Mouse (Mus musculus) embryonic facial prominence, embryonic 15.5 days (tissue): ENCODE data around the gene Adamtsl3. TPM values are rescaled to one million over a fixed set of nuclear protein-coding genes. Genes with fewer than 3 reads are reported as not detected.
"Not testable (repeated sequence)": the region's sequence is repeated elsewhere in the genome, so short reads cannot be mapped to it uniquely, and the experiment has no call there.

Source experiments
- ATAC-seq: fragments of 200-750 bp; cut with Nextera tagmentation; 2 replicates; pipeline ENCODE4 v1.8.0; 2017; ENCODE audit warnings: low read depth, moderate TSS enrichment; ENCODE audit not compliant: insufficient number of reproducible peaks, low FRiP score, low TSS enrichment
- H3K27ac ChIP-seq: fragments of 300-500 bp; sonication (generic); replicated peaks from 2 replicates; pipeline ENCODE4 v1.5.1; 2015; ENCODE audit warnings: mild to moderate bottlenecking, inconsistent platforms
- H3K27me3 ChIP-seq: fragments of 300-500 bp; sonication (generic); 2 replicates; pipeline ENCODE4 v1.6.1; 2015; ENCODE audit warnings: inconsistent platforms
- H3K36me3 ChIP-seq: fragments of 300-500 bp; sonication (generic); 2 replicates; pipeline ENCODE4 v1.6.1; 2015; ENCODE audit warnings: mild to moderate bottlenecking, inconsistent platforms
- H3K4me1 ChIP-seq: fragments of 300-500 bp; sonication (generic); 2 replicates; pipeline ENCODE4 v1.6.1; 2015; ENCODE audit warnings: inconsistent platforms
- H3K4me2 ChIP-seq: fragments of 300-500 bp; sonication (generic); replicated peaks from 2 replicates; pipeline ENCODE4 v1.6.1; 2015; ENCODE audit warnings: mild to moderate bottlenecking, inconsistent platforms
- H3K4me3 ChIP-seq: fragments of 300-500 bp; sonication (generic); replicated peaks from 2 replicates; pipeline ENCODE4 v1.5.1; 2015; ENCODE audit warnings: mild to moderate bottlenecking, inconsistent platforms
- H3K9ac ChIP-seq: fragments of 300-500 bp; sonication (generic); 2 replicates; pipeline ENCODE4 v1.6.1; 2015; ENCODE audit warnings: inconsistent platforms
- H3K9me3 ChIP-seq: fragments of 300-500 bp; sonication (generic); replicated peaks from 2 replicates; pipeline ENCODE4 v1.6.1; 2016; ENCODE audit warnings: inconsistent platforms
- WGBS: fragments of 180-500 bp; shearing (Covaris S2); methylation state at CpG from one replicate; pipeline ENCODE4 v1.1.7; 2015; 5-methylcytosine and 5-hydroxymethylcytosine counted together
- polyA plus RNA-seq: library from polyadenylated mRNA; unstranded; fragments of >200 nt; fragmentation: Nextera tagmentation; extraction: Ambion mirVana; gene quantifications from 2 replicates; pipeline ENCODE4 v1.2.1, GENCODE M21; 2015

Adamtsl3 gene
- polyA plus RNA-seq, 1 experiment from 2014 or later = 3.4 TPM

DNA sequence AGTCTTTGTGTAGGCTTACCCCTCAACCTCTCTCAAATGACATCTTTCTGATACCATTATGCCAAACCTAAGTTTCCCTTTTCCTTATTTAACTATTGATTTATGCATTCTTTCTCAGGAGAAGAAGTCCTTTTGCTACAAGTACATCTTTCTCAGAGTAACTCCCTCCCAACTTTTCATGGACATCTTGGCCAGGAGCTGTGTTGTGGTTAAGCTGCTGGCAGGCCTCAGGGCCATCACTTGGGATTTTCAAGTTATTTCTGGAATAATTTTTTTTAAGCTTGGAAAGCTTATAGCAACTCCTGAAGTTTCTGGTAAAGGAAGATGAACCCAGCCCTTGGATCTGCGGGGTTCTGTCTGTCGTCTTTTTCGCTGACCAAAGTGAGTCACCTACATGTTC is 51.6 kb downstream of the Adamtsl3 start:
- Histone ChIP-seq H3K4me3 (no peak overlapping the region), H3K27me3 (no peaks in the 10 kb centered on the region), H3K4me1 (no peaks in the 10 kb centered on the region), H3K27ac (no peak overlapping the region), H3K36me3 (no peaks in the 10 kb centered on the region), H3K9ac (no peak overlapping the region), H3K9me3 (no peaks in the 10 kb centered on the region), H3K4me2 (no peak overlapping the region)
- WGBS = 86% methylated on average over 3 of the region's 3 CpGs
- ATAC-seq = no peak

DNA sequence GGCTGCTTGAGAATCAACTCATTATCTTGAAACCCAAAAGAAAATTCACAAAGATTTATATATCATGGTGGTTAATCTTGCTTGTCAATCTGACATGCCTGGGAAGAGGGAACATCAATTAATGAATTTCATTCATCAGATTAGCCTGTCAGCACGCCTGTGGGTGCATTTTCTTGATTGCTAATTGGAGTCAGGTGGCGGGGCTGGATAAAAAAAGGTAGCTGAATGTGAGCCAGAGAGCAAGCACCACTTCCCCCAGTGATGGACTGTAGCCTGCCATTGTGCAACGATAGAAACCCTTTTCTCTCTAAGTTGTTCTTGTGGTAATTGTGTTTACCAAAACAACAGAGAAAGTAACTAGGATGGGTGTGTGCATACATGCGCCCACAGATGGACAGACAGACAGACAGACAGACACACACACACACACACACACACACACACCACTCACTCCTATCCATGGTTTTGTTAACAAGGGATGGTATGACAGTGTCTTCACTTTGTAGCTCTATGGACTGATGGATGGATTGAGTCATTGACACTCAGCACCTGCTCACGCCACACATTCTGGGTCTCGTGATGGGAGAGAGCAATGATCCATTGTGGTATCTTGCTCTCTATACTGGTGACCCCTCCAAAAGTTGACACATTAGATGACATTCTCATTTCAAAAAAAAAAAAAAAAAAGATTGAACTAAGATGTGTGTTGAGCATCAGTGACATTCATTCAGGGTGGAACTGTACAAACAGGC is 59.1 kb downstream of the Adamtsl3 start:
- Histone ChIP-seq H3K27ac (no peak overlapping the region), H3K4me2 (no peak overlapping the region), H3K36me3 (no peaks in the 10 kb centered on the region), H3K4me1 (no peaks in the 10 kb centered on the region), H3K4me3 (no peak overlapping the region), H3K9me3 (no peaks in the 10 kb centered on the region), H3K9ac (no peak overlapping the region), H3K27me3 (peaks cover 3% of the 10 kb centered on the region; the same call in 1 of the 2 replicates)
- WGBS = 57% methylated on average over 6 of the region's 6 CpGs
- ATAC-seq = no peak

DNA sequence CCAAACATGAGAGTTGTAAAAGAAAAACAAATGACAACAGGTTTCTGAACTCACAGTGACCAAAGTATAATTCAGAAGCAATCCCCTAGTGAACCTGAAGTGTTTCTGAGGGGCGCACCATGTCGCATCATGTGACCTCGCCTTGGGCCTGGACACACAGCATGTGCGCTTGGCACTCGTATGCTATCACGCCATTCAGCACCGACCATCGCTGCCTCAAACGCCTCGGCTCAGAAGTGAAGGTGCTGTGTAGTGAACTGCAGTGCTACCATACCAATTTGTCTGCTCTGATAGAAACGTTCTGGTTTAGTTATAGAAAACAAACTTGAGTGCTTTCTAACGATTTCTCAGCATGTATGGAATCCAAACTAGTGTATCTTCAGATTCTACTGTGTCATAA is 59.7 kb downstream of the Adamtsl3 start:
- ATAC-seq = no peak
- Histone ChIP-seq H3K4me1 (no peaks in the 10 kb centered on the region), H3K4me2 (no peak overlapping the region), H3K9ac (no peak overlapping the region), H3K27ac (no peak overlapping the region), H3K4me3 (no peak overlapping the region), H3K9me3 (no peaks in the 10 kb centered on the region), H3K36me3 (no peaks in the 10 kb centered on the region), H3K27me3 (peaks cover 3% of the 10 kb centered on the region; the same call in 1 of the 2 replicates)
- WGBS = 88% methylated on average over 12 of the region's 12 CpGs

DNA sequence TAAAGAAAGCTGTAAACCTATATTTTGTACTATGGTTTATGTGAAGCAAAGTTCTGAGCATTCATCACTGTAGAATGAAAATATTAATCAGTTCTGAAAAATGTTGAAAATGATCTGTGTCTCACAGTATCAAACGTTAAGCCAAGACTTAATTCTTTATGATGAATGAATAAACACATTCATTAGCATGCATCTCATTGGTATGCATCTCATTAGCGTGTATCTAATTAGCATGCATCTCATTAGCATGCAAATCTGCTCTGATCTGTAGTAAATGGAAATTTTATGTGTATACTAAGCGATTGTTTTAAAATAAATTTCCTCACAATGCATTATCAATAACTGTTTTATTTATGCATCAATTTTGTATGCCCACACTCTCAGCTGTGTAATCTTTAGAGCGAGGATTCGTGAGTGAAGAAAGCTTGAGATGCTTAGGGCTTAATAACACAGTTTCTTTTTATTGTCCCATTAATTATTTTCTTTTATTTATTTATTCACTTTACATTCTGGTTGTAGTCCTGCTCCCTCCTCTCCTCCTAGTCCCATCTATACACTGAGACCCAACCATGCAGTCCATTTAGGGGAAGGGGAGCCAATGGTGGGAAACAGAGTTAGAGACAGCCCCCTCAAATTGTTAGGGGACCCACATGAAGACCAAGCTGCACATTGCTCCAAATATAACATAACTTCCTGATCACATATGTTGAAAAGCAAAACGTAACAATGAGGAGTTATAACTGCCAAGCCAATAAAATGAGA is 60.4 kb downstream of the Adamtsl3 start:
- no peaks in the 10 kb centered on the region for H3K4me1 ChIP-seq
- no peak for ATAC-seq
- no peak overlapping the region for H3K4me3 ChIP-seq
- H3K9me3 ChIP-seq = no peaks in the 10 kb centered on the region
- no peak overlapping the region for H3K9ac ChIP-seq
- no peaks in the 10 kb centered on the region for H3K36me3 ChIP-seq
- no peak overlapping the region for H3K27ac ChIP-seq
- WGBS = 75% methylated on average over 6 of the region's 6 CpGs
- no peak overlapping the region for H3K4me2 ChIP-seq
- H3K27me3 ChIP-seq = peaks cover 3% of the 10 kb centered on the region; the same call in 1 of the 2 replicates

DNA sequence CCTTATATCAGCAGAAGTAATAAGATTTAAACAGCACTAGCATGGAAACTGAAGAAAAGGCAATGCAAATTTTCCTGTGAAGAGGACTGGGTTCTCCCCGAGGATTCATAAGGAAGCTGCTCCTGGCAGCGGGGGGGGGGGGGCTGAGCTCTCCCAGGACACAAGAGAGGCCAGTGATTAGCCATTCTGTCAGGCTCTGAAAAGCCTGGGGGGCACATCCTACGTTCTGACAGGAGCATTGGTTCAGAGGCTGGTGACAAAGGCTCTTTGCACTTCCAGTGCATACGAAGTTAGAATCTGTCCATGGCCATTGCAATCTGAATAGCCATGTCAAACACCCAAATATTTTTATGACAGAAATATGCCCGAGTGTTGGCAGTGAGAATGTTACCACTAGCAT is 61.4 kb downstream of the Adamtsl3 start:
- Histone ChIP-seq H3K27ac (no peak overlapping the region), H3K36me3 (no peaks in the 10 kb centered on the region), H3K9me3 (no peaks in the 10 kb centered on the region), H3K27me3 (peaks cover 3% of the 10 kb centered on the region; the same call in 1 of the 2 replicates), H3K4me3 (no peak overlapping the region), H3K9ac (no peak overlapping the region), H3K4me1 (no peaks in the 10 kb centered on the region), H3K4me2 (no peak overlapping the region)
- 21% methylated on average over 3 of the region's 5 CpGs for WGBS
- ATAC-seq = no peak

DNA sequence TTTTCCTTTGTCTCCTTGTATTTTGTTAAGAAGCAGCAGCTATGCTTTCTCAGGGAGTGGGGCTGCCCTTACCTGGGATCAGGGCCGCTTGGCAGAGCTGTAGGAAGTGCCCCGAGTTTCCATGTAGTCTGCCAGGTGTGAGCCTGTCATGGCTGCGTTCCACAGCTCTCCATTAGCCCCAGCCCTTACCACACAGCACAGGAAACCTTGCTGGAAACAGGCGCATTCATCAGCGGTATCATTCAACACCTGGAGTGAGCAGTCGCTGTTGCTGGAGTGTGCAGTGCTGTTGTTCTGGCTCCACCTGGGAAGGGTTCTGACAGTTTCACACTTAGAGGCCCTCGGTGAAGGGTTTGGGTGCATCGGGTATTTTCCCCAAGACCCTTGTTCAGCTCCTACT is 62.1 kb downstream of the Adamtsl3 start:
- Histone ChIP-seq H3K4me2 (no peak overlapping the region), H3K9ac (no peak overlapping the region), H3K4me3 (no peak overlapping the region), H3K27me3 (peaks cover 3% of the 10 kb centered on the region; the same call in 1 of the 2 replicates), H3K36me3 (no peaks in the 10 kb centered on the region), H3K27ac (no peak overlapping the region), H3K4me1 (no peaks in the 10 kb centered on the region), H3K9me3 (no peaks in the 10 kb centered on the region)
- ATAC-seq = no peak
- WGBS = 63% methylated on average over 8 of the region's 8 CpGs

DNA sequence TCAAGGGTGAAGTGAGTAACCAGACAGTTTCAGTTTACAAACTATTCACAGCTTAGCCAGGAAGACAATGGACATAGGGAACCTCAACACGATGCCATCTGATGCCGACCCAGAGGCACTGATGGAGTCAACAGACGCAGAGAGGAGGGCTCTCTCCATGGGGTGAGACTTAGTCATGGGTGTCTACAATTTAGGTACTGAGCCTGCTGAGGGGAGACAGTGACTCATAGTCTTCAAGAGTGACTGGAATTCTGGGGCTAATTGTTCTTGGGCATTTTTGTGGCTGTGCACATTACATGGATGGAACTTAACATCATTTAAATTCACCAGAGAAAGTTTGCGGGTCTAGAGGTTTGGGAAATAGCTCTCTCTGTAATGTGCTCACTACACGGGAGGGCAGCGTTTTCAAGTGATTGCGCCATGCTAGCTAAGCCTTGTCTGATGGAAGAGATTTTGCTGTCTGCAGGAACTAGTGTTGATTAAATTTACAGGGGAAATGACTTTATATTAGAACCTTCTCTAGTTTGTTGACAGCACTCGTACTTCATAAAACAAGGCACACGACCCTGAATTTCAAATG is 70.1 kb downstream of the Adamtsl3 start:
- H3K4me2 ChIP-seq = no peak overlapping the region
- no peaks in the 10 kb centered on the region for H3K9me3 ChIP-seq
- no peaks in the 10 kb centered on the region for H3K4me1 ChIP-seq
- no peak overlapping the region for H3K9ac ChIP-seq
- H3K27ac ChIP-seq = no peak overlapping the region
- 50% methylated on average over 9 of the region's 9 CpGs for WGBS
- no peak overlapping the region for H3K4me3 ChIP-seq
- H3K36me3 ChIP-seq = no peaks in the 10 kb centered on the region
- no peaks in the 10 kb centered on the region for H3K27me3 ChIP-seq
- ATAC-seq = no peak

DNA sequence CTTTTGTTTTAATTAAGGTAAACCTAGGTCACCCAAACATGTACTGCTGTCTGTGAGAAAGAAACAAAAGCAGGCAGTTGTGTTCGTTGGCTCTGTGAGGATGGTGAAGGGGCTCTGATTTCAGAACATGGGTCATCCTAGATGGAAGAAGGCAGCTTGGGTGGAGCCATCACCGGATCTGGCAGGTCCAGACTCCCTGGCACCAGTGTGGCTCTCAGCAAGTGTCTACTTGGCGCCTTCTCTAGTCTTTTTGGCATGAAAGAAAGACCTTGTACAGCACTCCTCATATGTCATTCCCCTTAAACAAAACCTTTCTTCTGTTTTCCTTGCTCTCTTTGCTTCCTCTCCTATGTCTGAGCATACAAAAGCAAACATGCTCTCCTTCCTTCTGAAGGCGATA is 75.5 kb downstream of the Adamtsl3 start:
- no peak for ATAC-seq

DNA sequence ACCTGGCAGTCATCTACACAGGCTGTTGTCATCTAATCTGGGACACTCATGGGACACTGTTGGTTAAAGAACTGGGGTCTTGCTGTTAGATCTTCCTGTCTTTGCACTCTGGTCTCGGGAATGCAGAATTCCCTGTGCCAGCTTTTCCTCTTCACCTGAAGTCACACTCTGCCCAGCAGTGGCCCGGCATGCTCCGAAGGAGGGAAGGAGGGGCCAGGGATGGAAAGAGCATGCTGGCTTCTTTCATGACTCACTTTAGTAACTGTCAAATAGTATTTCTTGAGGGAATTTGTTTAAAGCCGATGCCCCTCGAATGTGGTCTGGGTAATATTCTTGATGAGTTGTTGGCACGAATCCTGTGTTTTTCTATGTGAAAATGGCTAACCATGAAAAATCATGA is 81.2 kb downstream of the Adamtsl3 start:
- Histone ChIP-seq H3K9me3 (no peaks in the 10 kb centered on the region), H3K4me3 (no peak overlapping the region), H3K27ac (no peak overlapping the region), H3K4me1 (no peaks in the 10 kb centered on the region), H3K4me2 (no peak overlapping the region), H3K36me3 (no peaks in the 10 kb centered on the region), H3K9ac (no peak overlapping the region), H3K27me3 (0 out of 2 replicates have a peak, but pooled peaks cover 3% of the 10 kb centered on the region)
- no peak for ATAC-seq
- 66% methylated on average over 6 of the region's 6 CpGs for WGBS

More for the DNA sequence above, 75.5 kb downstream of the Adamtsl3 start:
- no peaks in the 10 kb centered on the region for H3K9me3 ChIP-seq
- H3K4me1 ChIP-seq = no peaks in the 10 kb centered on the region
- H3K36me3 ChIP-seq = no peaks in the 10 kb centered on the region
- no peak overlapping the region for H3K9ac ChIP-seq
- no peak overlapping the region for H3K4me2 ChIP-seq
- H3K27me3 ChIP-seq = no peaks in the 10 kb centered on the region
- H3K4me3 ChIP-seq = no peak overlapping the region
- no peak overlapping the region for H3K27ac ChIP-seq
- 73% methylated on average over 4 of the region's 4 CpGs for WGBS

DNA sequence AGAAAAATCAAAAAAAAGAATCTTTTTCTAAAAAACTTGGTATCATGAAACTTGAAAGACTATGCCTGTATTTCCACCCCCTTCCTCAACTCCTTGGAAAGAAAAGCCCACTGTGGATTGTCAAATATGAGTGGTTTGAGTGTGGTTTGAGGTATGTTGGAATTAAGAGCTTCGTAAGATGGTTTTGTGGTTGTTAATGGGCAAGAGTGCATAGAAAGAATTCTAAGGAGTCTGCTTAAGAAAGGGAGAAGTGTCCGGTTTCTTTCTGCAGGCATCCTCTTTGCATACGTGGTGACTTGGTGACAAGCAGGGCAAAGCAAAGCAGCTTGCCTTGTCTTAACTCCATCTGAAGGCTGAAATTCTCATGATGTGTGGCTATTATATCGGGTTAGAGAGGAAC is 81.6 kb downstream of the Adamtsl3 start:
- ATAC-seq = no peak
- H3K27ac ChIP-seq = no peak overlapping the region
- WGBS = 63% methylated on average over 4 of the region's 4 CpGs
- no peak overlapping the region for H3K9ac ChIP-seq
- H3K27me3 ChIP-seq = 0 out of 2 replicates have a peak, but pooled peaks cover 3% of the 10 kb centered on the region
- H3K36me3 ChIP-seq = no peaks in the 10 kb centered on the region
- no peaks in the 10 kb centered on the region for H3K4me1 ChIP-seq
- H3K4me3 ChIP-seq = no peak overlapping the region
- no peak overlapping the region for H3K4me2 ChIP-seq
- H3K9me3 ChIP-seq = no peaks in the 10 kb centered on the region

DNA sequence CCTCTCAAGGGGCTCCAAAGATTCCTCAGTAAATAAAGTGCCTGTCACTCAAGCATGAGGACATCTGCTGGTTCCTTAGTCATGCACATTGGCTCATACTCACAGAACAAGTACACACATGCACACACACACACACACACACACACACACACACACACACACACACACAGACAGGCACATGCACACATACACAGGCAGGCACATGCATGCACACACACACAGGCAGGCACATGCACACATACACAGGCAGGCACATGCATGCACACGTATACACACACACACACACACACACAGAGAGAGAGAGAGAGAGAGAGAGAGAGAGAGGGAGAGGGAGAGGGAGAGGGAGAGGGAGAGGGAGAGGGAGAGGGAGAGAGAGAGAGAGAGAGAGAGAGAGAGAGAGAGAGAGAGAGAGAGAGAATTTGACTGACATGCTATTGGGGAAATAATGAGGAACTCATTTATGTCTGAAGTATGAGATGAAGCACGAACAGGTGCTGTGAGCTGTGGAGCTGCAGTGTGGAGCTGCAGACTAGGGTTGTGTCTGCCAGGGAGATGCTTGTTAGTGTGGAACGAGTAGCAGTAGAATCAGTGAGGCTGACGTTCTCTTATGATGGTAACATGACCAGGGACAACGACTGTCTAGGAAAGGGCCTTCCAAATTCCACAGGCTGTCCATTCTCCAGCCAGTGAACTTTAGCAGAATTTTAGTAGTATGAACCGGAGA is 85.0 kb downstream of the Adamtsl3 start:
- 57% methylated on average over 6 of the region's 6 CpGs for WGBS
- H3K9me3 ChIP-seq, H3K27ac ChIP-seq, H3K27me3 ChIP-seq, H3K9ac ChIP-seq, H3K4me1 ChIP-seq, ATAC-seq, H3K4me3 ChIP-seq, H3K4me2 ChIP-seq, H3K36me3 ChIP-seq: not testable (repeated sequence)
